Mouse (Mus musculus): Measurements from ENCODE around the gene Plau.

Plau gene

GRCm38 (mm10) chr14:20806116-20806840 is 30.2 kb upstream of the Plau start:
- no peak for DNase-seq (ENCODE audit: extremely low spot score, low spot score)

GRCm38 (mm10) chr14:20809349-20809748 is 27.1 kb upstream of the Plau start:
- no peak for DNase-seq (ENCODE audit: extremely low spot score, low spot score)

GRCm38 (mm10) chr14:20809820-20810219 is 26.6 kb upstream of the Plau start:
- no peak for DNase-seq (ENCODE audit: extremely low spot score, low spot score)

DNA sequence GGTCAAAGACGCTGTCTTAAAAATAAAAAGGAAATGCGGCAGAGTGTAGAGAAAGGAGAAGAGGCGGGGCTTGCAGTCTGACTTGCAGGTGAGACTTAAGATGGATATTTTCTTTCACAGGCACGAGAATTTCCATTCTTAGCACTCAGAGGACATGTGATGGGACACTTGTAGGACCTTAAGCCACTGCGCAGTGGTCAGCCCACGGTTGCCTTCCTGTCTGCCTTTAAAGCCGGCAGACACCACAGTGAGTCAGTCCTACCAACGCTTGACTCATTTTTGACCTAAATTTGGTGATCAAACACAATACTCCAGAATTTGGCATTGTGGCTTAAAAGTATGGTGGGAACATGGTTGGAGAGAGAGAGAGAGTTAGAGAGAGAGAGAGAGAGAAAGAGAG is 25.2 kb upstream of the Plau start:
- no peak for DNase-seq (ENCODE audit: extremely low spot score, low spot score)

DNA sequence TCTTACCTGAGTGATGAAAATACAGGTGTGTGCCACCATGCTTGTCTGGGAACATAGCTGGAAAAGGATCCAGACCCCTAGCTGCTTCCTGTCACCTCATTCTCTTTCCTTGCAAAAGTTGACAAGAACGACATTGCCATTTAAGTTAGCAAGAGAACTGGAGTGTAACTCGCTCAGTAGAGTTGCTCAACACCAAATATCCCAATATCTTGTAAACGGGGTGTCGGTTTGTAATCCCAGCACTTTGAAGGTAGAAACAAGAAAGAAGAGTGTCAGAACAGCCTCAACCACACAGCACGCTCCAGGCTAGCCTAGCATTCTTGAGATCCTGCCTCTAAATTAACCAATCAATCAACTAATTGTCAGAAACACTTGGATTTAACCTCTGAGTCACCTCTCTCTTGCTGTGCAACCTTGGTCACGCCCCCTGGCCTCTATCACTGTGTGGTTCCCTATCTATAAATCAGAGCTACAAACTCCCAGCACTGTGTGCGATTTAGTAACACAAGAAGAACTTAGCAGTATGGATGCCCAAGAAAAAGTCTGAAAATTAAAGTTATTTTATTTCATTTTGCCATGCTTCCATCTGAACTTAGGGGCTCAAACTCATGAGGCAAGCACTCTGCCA is 24.6 kb upstream of the Plau start:
- DNase-seq (ENCODE audit: extremely low spot score, low spot score): no peak

DNA sequence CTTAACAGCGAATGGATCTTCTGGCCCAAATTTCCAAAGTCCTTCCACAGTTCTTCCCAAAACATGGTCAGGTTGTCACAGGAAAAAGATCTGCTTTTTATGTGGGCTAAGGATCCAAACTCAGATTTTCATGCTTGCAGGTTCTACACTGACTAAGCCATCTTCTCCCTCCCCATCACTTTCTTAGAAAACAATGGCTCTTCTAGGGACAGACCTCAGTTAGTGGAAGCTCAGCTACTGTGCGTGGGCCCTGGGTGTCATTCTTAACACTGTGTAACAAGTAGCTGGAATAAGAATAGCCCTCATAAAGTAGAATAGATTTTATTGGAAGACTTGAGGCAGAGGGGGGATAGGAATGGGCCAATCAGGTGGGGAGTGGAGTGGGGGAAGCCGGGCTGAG is 21.0 kb upstream of the Plau start:
- DNase-seq (ENCODE audit: extremely low spot score, low spot score): no peak

DNA sequence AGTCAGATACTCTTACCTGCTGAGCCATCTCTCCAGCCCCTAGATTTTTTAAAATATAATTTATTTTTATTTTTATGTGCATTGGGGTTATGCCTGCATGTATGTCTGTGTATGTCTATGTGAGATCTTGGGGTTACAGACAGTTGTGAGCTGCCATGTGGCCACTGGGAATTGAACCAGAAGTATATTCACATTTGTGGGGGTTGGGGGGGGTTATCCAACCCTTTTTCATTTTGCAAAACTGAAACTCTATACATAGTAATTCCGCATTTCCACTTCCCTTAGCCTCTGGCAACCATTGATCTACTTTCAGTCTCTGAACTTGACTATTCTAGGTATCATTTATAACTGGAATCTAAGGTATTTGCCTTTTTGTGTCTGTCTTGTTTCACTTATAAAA is 11.9 kb upstream of the Plau start:
- DNase-seq (ENCODE audit: extremely low spot score, low spot score): no peak

- no peak for DNase-seq (ENCODE audit: extremely low spot score, low spot score)
Observed at GRCm38 (mm10) chr14:20825516-20825915, 10.9 kb upstream of the Plau start.

GRCm38 (mm10) chr14:20827061-20827460 is 9.4 kb upstream of the Plau start:
- DNase-seq (ENCODE audit: extremely low spot score, low spot score): no peak

- no peak for DNase-seq (ENCODE audit: extremely low spot score, low spot score)
Observed at GRCm38 (mm10) chr14:20827491-20827890, 9.0 kb upstream of the Plau start.

DNA sequence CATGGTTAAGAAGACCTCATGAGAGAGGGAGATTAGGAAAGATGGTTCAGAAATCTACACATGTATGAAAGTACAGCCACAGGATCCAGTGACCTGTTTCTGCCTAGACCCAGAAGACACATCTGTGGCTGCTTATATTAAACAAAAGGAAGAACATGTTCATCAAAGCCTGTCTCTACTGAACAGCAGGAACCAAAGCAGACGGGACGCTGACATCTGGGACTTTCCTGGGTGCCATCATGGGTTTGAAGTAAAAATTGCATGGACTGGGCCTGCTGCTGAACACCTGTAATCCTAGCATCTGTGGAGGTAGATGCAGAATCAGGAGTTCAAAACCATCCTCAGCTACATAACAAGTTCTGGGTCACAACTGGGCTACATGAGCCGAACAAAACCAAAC is 7.9 kb upstream of the Plau start:
- DNase-seq (ENCODE audit: extremely low spot score, low spot score): no peak

GRCm38 (mm10) chr14:20829523-20830366 is 6.7 kb upstream of the Plau start:
- no peak for DNase-seq (ENCODE audit: extremely low spot score, low spot score)

- DNase-seq (ENCODE audit: extremely low spot score, low spot score): no peak
Observed at GRCm38 (mm10) chr14:20831141-20831910, 5.1 kb upstream of the Plau start.

DNA sequence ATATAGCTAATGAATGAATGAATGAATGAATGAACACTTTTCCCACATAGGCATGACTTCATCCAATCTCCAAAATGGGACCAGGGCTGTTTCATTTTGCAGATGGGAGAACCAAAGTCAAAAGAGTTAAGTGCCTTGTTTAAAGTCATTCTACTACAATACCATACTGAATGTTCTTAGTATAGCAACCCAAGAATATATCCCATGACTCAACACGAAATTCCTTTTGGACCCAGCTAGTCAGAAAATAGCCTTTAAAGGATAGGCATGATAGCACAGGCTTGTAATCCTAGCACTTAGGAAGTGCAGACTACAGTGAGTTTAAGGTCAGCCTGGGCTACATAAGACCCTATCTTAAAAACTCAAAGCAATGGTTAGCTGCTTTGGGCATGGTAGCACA is 4.5 kb upstream of the Plau start:
- DNase-seq (ENCODE audit: extremely low spot score, low spot score): no peak

DNA sequence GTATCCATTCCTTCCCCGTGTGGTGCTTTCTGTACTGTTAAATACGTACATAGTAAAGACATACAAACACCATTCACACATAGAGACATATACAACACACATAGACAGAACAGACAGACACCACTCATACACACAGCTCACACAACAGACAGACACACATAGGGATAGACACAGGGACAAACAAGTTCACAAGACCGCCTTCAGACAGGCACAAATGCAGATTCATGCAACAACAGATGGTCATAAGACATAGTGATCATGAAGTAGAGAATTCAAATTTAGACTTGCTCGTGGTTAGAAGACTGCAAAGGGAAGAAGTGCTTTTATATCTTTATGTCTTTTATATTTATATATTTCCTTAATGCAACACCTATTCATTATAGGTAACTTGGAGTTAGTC is 2.9 kb upstream of the Plau start:
- no peak for DNase-seq (ENCODE audit: extremely low spot score, low spot score)

DNA sequence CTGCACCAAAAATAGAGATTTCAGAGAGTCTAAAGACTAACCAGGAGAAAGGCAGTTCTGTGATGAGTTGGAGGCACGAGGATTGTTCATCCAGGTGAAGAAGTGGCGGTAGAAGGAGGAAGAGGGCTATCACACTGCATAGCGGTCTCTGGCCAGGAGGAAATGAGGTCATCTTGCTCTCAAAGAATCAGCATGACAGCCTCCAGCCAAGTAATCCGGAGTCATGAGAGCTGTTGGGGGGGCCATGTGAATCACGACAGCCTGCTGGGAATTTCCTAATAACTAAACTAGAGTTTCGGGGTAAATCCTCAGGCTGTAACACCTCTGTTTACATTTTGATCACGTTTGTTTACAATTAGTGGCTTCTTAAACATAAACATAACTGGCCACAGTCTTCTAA is 2.3 kb upstream of the Plau start:
- DNase-seq (ENCODE audit: extremely low spot score, low spot score): no peak

DNA sequence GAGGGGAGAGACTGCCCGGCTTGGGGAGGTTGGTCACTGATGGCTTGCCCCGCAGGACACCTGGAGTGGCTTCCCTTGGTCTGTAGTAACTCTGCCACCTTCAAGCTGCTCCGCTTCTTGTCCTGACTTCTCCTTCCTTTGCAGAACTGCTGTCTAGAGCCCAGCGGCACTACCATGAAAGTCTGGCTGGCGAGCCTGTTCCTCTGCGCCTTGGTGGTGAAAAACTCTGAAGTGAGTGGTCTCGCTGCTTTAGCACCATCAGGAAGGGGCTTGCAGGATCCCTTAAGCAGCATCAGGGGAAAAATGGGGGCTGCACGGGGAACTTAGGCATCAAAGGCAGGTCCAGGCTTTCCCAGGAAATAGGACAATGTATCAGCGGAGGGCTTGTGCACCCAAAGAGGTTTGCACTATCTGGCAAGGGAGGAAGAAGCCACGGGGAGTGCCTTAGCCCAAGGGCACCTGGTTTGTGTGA is 481 bp downstream of the Plau start:
- DNase-seq (ENCODE audit: extremely low spot score, low spot score): no peak

DNA sequence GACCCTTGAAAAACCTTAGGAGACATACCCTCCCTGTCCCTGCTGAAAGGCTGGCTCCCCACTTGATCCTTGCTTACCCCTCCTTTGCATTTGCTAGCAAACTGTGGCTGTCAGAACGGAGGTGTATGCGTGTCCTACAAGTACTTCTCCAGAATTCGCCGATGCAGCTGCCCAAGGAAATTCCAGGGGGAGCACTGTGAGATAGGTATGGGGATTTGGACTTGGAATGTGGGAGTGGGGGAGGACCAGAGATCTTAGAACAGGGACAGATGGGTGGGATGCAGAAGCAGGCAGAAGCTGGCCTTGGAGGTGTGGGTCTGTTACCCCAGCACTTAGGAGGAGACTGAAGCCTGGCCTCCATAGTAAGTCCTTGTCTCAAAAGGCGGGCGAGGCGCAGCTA is 1.2 kb downstream of the Plau start:
- no peak for DNase-seq (ENCODE audit: extremely low spot score, low spot score)

- DNase-seq (ENCODE audit: extremely low spot score, low spot score): no peak
Observed at GRCm38 (mm10) chr14:20841526-20841925, 5.1 kb downstream of the Plau start.

GRCm38 (mm10) chr14:20842629-20843028 is 6.2 kb downstream of the Plau start:
- DNase-seq (ENCODE audit: extremely low spot score, low spot score): no peak

DNA sequence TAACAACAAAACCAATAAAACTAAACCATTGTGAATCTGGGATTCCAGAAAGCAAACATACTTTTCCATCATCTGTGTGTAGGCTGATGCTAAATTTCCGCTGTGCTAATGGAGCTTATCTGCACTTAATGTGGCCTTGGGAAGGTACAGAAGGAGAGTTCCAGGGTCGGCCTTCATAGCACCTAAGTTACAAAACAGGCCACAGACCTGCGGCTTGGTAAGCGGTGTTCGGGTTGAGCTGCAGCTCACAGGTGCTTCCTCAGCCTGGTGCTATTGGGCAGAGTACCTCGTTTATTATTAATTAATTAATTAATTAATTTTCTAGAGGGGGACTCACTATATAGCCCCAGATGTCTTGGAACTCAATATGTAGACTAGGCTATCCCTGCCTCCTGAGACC is 7.7 kb downstream of the Plau start:
- DNase-seq (ENCODE audit: extremely low spot score, low spot score): no peak
